Mouse (Mus musculus) midbrain, embryonic 13.5 days (tissue): ENCODE data around the gene Echs1. TPM values are rescaled to one million over a fixed set of nuclear protein-coding genes. Genes with fewer than 3 reads are reported as not detected.

Experiments
- ATAC-seq: fragments of 200-750 bp; cut with Nextera tagmentation; 2 replicates; pipeline ENCODE4 v1.8.0; 2017; ENCODE audit warnings: mild to moderate bottlenecking, moderate TSS enrichment, moderate library complexity
- H3K27ac ChIP-seq: fragments of 300-500 bp; sonication (generic); 2 replicates; pipeline ENCODE4 v1.5.1; 2015; ENCODE audit warnings: inconsistent platforms, mild to moderate bottlenecking, moderate library complexity
- H3K27me3 ChIP-seq: fragments of 300-500 bp; sonication (generic); 2 replicates; pipeline ENCODE4 v1.6.1; 2015; ENCODE audit warnings: mild to moderate bottlenecking, inconsistent platforms
- H3K36me3 ChIP-seq: fragments of 300-500 bp; sonication (generic); 2 replicates; pipeline ENCODE4 v1.6.1; 2015; ENCODE audit warnings: mild to moderate bottlenecking, inconsistent platforms
- H3K4me1 ChIP-seq: fragments of 300-500 bp; sonication (generic); replicated peaks from 2 replicates; pipeline ENCODE4 v1.6.1; 2015; ENCODE audit warnings: inconsistent platforms
- H3K4me2 ChIP-seq: fragments of 300-500 bp; sonication (generic); replicated peaks from 2 replicates; pipeline ENCODE4 v1.6.1; 2015; ENCODE audit warnings: moderate library complexity, mild to moderate bottlenecking, inconsistent platforms
- H3K4me3 ChIP-seq: fragments of 300-500 bp; sonication (generic); replicated peaks from 2 replicates; pipeline ENCODE4 v1.5.1; 2015; ENCODE audit warnings: mild to moderate bottlenecking, inconsistent platforms
- H3K9ac ChIP-seq: fragments of 300-500 bp; sonication (generic); replicated peaks from 2 replicates; pipeline ENCODE4 v1.6.1; 2015; ENCODE audit warnings: mild to moderate bottlenecking, inconsistent platforms
- H3K9me3 ChIP-seq: fragments of 300-500 bp; sonication (generic); 2 replicates; pipeline ENCODE4 v1.6.1; 2016; ENCODE audit warnings: mild to moderate bottlenecking, inconsistent platforms
- WGBS: fragments of 180-500 bp; shearing (Covaris S2); methylation state at CpG from one replicate; pipeline ENCODE4 v1.1.7; 2015; 5-methylcytosine and 5-hydroxymethylcytosine counted together
- polyA plus RNA-seq: library from polyadenylated mRNA; unstranded; fragments of >200 nt; fragmentation: Nextera tagmentation; extraction: Ambion mirVana; gene quantifications from 2 replicates; pipeline ENCODE4 v1.2.1, GENCODE M21; 2015

The Echs1 gene
- polyA plus RNA-seq, 1 experiment from 2014 or later, result 133 TPM

DNA sequence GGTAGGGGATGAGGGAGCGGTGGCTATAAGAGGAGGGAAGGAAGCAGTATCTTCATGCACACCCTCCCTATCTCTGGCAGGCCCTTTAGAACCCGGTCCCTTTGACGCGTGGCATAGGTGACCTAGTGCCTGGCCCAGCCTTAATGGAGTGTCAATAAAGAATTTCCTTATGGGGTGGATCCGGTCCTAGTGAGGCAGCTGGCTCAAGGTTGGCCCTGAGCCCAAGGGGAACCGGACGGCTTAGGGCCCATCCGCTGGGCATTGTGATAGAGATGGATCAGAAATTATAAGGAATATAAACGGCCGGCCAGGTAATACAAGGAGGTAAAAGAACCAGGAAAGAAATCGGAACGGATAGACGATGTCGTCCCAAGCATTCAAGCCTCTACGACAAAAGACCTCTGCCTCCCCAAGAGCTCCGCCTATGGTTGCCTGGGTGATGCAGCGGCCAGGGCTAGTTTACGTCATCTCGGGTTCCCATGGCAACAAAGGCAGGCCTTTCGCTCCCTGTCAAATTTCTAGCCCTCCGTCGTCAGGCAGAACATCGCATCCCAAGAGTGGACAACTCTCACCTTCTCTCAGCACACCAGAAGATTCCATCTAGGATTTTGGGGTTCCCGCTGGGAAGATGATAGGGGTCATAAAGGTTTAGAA is 35.6 kb downstream of the Echs1 start:
- H3K4me3 ChIP-seq, result peak overlapping the region; percentile 50
- peak overlapping the region; percentile 76 for H3K4me2 ChIP-seq
- H3K4me1 ChIP-seq, result peaks cover 38% of the 10 kb centered on the region
- no peaks in the 10 kb centered on the region for H3K36me3 ChIP-seq
- H3K9me3 ChIP-seq, result no peaks in the 10 kb centered on the region
- H3K9ac ChIP-seq, result peak overlapping the region; percentile 76
- peak; percentile 77 for ATAC-seq
- WGBS, result 2% methylated on average over 24 of the region's 24 CpGs
- peak overlapping the region; percentile 94 for H3K27ac ChIP-seq
- peaks cover 47% of the 10 kb centered on the region for H3K27me3 ChIP-seq

DNA sequence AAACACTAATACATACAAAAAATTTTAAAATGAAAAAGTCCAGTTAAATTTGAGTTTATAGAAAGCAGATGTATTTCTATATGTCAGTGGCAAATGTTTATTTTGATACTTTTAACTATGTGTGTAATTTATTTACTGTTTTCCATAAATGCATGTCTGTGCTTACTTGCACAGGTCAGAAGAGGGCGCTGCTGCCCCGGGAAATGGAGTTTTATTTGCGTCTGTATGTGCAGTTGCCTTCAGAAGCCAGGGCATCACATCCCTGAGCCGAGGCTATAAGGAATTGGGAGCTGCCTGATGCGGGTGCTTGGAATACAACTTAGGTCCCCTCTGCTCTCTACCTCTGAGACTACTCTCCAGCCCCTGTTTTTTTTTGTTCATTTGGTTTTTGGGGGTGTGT is 37.6 kb downstream of the Echs1 start:
- ATAC-seq, result no peak

DNA sequence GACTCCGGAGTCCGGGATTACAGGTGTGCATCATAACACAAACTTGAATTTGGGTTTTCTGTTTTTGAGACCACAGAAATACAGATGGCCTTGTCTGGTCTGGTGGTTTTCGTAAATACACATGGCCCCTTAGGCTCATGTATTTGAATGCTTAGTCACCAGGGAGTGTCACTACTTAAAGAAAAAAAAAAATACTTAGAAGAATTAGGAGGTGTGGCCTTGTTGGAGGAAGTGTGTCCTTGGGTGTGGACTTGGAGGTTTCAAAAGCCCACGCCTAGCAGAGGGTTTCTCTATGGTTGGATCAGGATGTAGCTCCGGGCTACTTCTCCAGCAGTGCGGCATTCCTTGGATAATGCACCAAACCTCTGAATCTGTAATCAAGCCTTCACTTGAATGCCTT is 38.6 kb downstream of the Echs1 start:
- no peak for ATAC-seq
- Histone ChIP-seq H3K4me3 (no peak overlapping the region), H3K27me3 (peaks cover 57% of the 10 kb centered on the region), H3K4me2 (no peak overlapping the region), H3K36me3 (peaks cover 11% of the 10 kb centered on the region; the same call in 1 of the 2 replicates), H3K9me3 (no peaks in the 10 kb centered on the region), H3K9ac (0 out of 2 replicates have a peak overlapping the region, but pooled peaks have one; percentile 10), H3K27ac (no peak overlapping the region), H3K4me1 (peaks cover 34% of the 10 kb centered on the region)
- 77% methylated on average over 6 of the region's 6 CpGs for WGBS

More for the DNA sequence above, 37.6 kb downstream of the Echs1 start:
- Histone ChIP-seq H3K4me2 (0 out of 2 replicates have a peak overlapping the region, but pooled peaks have one; percentile 76), H3K27ac (no peak overlapping the region), H3K9me3 (no peaks in the 10 kb centered on the region), H3K4me1 (peaks cover 38% of the 10 kb centered on the region), H3K4me3 (no peak overlapping the region), H3K9ac (no peak overlapping the region), H3K36me3 (0 out of 2 replicates have a peak, but pooled peaks cover 2% of the 10 kb centered on the region), H3K27me3 (peaks cover 52% of the 10 kb centered on the region)
- WGBS, result 6% methylated on average over 5 of the region's 5 CpGs

DNA sequence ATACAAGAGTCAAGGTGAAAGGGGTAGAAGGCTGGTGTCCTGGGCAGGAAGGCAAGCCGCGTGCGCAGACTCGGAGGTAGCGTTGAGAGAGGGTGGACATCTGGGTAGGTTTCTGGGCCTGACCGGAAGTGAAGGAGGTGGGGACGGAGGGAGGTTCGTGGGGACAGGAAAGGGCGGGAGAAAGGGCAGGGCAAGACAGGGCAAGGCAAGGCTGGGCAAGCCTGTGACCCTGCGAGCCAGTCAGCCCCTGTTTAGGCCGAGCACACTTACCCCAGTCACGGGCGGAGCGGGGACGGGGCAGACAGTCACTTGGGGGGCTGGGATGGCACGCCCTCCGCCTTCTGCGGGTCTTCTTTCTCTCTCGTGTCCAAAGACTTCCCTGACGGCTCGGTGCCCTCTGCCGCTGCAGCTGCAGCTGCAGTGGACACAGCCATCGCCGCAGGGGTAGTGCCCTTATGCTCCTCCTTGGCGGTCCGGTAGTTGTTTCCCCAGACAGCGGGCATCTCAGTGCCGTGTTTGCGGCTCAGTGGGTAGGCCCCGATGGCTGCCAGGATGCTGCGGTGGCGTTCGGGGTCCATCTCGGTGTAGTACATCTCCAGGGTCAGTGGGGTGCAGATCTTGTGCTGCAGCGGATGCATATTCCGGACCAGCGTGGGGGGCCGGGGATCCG is 46.1 kb downstream of the Echs1 start:
- Histone ChIP-seq H3K27ac (no peak overlapping the region), H3K4me2 (peak overlapping the region; percentile 35), H3K9ac (no peak overlapping the region), H3K27me3 (peaks cover 95% of the 10 kb centered on the region), H3K36me3 (peaks cover 39% of the 10 kb centered on the region), H3K4me3 (no peak overlapping the region; the same call in 1 of the 2 replicates), H3K4me1 (0 out of 2 replicates have a peak, but pooled peaks cover under 1% of the 10 kb centered on the region), H3K9me3 (no peaks in the 10 kb centered on the region)
- peak; percentile 55; the same call in 1 of the 2 replicates for ATAC-seq
- 27% methylated on average over 39 of the region's 39 CpGs for WGBS

DNA sequence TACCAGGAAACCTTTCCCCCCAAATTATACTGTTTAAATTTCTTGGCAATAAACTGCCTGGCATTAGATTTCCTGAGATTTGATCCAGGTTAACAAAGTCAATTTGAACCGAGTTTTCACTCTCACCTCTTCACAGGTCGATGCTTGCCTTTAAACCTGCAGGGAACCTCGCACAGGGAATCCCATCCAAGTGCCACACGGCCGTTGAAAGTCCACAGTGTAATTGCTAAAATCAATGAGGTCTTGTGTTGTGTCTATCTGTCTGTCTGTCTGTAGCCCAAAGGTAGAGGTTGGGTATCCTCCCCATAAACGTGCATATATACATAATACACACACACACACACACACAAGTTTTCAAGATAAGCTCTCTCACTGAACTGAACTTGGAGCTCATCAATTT is 48.9 kb downstream of the Echs1 start:
- Histone ChIP-seq H3K27me3 (peaks cover 98% of the 10 kb centered on the region), H3K4me1 (peaks cover 10% of the 10 kb centered on the region), H3K4me2 (no peak overlapping the region), H3K27ac (no peak overlapping the region), H3K9me3 (no peaks in the 10 kb centered on the region), H3K4me3 (no peak overlapping the region), H3K9ac (no peak overlapping the region), H3K36me3 (peaks cover 25% of the 10 kb centered on the region)
- no peak for ATAC-seq
- 64% methylated on average over 6 of the region's 6 CpGs for WGBS

DNA sequence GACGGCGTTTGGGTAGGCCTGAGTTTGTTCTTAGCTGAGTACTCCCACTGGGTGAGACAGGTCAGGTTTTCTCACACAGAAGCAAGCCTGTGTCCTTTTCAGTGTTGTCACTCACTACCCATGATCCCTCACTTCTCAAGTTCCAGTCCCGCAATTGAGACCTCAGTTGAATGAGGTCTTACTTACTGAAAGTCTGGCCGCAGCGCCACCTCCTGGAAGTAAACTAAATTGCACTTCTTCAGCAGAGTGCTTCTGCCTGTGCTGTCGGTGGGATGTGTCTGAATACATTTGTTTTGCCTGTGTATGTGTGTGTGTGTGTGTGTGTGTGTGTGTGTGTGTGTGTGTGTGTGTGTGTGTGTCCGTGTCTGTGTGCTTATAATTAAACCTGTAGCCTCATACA is 53.2 kb downstream of the Echs1 start:
- Histone ChIP-seq H3K27ac (no peak overlapping the region), H3K9ac (no peak overlapping the region), H3K4me2 (no peak overlapping the region), H3K4me3 (no peak overlapping the region), H3K36me3 (no peaks in the 10 kb centered on the region), H3K27me3 (peaks cover 85% of the 10 kb centered on the region), H3K4me1 (peaks cover 52% of the 10 kb centered on the region), H3K9me3 (no peaks in the 10 kb centered on the region)
- WGBS, result 16% methylated on average over 7 of the region's 7 CpGs
- no peak for ATAC-seq

DNA sequence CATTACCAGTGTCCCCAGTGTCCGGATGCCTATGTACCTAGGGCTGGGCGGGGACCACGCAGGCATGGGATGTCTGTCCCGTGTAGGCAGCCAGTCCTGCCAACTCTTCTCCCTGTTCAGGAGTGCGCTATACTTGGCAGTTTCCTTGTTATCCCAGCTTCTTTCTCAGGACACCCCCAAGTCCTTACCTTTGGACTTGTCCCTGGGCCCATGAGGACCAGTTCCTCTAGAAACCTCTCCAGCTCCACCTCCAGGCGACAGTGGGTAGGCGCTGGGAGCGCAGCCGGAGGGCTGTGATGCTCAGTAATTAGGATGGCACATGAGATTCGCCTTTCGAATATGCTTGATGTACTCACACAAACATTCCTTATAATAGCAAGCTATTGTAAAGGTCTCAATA is 54.0 kb downstream of the Echs1 start:
- Histone ChIP-seq H3K27me3 (peaks cover 80% of the 10 kb centered on the region), H3K4me1 (peaks cover 58% of the 10 kb centered on the region), H3K27ac (no peak overlapping the region), H3K36me3 (no peaks in the 10 kb centered on the region), H3K4me2 (peak overlapping the region; percentile 59; the same call in 1 of the 2 replicates), H3K9ac (no peak overlapping the region), H3K9me3 (no peaks in the 10 kb centered on the region), H3K4me3 (no peak overlapping the region)
- WGBS, result 14% methylated on average over 11 of the region's 11 CpGs
- ATAC-seq, result no peak

DNA sequence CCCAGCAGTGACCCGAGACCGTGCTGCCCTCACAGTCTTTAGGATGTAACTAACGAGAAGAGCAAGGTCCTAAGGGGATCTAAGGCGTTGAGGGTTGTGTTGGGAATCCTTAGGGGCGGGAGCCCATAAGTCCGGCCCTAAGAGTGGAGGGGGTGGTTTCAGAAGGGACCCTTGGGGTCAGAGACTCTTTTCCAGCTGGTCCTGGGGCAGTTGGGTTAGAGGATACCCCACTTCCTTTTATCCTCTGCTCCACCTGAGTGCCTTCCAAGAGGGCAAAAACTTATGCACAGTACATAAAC is 54.5 kb downstream of the Echs1 start:
- H3K27me3 ChIP-seq, result peaks cover 80% of the 10 kb centered on the region
- no peaks in the 10 kb centered on the region for H3K9me3 ChIP-seq
- peaks cover 63% of the 10 kb centered on the region for H3K4me1 ChIP-seq
- no peak overlapping the region for H3K27ac ChIP-seq
- H3K4me2 ChIP-seq, result peak overlapping the region; percentile 59
- peak overlapping the region; percentile 31 for H3K4me3 ChIP-seq
- no peaks in the 10 kb centered on the region for H3K36me3 ChIP-seq
- no peak; the same call in none of the 2 replicates for ATAC-seq
- WGBS, result under 1% methylated on average over 6 of the region's 6 CpGs
- H3K9ac ChIP-seq, result peak overlapping the region; percentile 49; the same call in 1 of the 2 replicates

DNA sequence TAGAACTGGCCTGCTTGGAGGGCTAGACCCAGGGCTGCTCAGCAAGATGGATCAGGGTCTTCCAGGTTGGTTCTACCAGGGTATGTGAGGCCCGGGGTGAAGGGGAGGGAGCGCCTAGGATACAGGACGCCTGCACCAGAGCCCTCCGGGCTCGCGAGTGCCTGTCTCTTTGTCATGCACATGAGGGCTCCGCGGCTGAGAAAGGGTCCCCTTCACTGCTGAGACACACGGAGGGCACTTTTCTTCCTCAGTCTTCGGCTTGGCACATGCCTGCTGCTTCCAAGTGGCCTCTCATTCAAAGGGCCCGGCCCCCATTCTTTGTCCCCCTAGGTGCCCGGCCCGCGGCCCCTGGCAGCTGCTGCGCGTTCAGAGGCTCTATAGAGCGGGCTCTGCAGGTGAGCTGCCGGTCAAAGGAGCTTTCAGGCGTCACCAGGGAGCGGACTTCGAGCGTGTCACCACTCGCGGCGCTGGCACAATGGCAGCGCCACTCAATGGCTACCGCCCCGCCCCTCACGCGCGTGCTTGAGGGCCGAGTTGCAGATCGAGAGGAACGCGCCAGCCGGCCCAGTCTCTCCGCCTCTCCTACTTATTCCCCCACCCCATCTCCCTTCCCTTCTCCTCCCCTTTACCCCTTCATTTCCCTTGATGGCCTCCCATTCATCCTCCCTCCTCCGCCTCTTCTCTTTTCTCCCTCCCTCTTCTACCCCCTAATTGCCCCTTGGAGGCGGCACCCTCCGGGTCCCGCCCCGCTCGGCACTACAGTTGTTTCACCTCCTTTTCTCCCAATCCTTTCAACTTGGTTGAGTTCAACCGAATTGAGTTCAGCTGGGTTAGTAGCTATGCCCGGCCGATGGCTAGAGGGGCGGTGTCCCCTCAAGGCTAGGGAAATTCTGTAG is 55.1 kb downstream of the Echs1 start:
- Histone ChIP-seq H3K4me1 (peaks cover 67% of the 10 kb centered on the region), H3K27ac (peak overlapping the region; percentile 20; the same call in 1 of the 2 replicates), H3K9me3 (no peaks in the 10 kb centered on the region), H3K4me3 (peak overlapping the region; percentile 31), H3K4me2 (peak overlapping the region; percentile 59), H3K9ac (peak overlapping the region; percentile 49), H3K36me3 (no peaks in the 10 kb centered on the region), H3K27me3 (peaks cover 80% of the 10 kb centered on the region)
- ATAC-seq, result peak; percentile 59
- under 1% methylated on average over 47 of the region's 47 CpGs for WGBS

DNA sequence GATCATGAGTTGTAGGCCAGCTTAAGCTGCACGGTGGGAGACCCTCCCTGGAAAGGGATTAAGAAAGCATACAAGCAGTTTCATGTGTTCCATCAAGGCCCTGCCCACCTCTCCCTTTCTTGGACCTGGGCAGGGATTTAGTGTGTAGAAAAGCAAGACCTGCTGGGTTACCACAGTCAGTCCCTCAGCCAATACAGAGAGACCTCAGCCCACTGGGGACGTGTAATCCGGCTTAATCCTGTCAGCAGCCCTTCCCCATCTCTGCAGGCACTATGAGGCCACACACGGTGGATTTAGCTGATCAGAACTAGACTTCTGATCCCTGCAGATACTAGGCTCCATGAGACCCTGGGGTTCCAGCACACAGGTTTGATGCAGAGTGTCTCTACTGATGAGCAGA is 56.7 kb downstream of the Echs1 start:
- Histone ChIP-seq H3K4me1 (peaks cover 61% of the 10 kb centered on the region), H3K9me3 (no peaks in the 10 kb centered on the region), H3K27ac (no peak overlapping the region), H3K9ac (no peak overlapping the region), H3K36me3 (no peaks in the 10 kb centered on the region), H3K27me3 (peaks cover 80% of the 10 kb centered on the region), H3K4me2 (0 out of 2 replicates have a peak overlapping the region, but pooled peaks have one; percentile 4), H3K4me3 (no peak overlapping the region)
- WGBS, result 4% methylated on average over 4 of the region's 4 CpGs
- peak; percentile 21; the same call in 1 of the 2 replicates for ATAC-seq

DNA sequence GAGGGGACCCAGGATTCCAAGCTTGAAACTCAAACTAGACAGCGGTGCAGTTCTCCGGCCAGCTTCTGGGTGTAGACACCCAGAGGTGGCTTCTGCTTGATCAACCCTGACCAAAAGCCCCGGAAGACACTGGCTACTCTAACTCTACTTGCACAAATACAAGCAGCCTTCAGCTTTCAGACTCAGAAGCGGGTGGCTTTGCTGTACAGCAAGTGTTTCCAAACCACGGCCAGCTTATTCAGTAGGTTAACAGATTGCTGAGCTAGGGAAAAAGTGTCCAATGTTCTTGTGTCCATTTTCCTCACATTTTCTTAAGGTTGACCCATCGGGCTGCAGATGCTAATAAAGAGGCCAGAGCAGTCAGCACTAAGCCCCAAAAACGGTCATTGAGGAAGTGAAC is 57.7 kb downstream of the Echs1 start:
- WGBS, result 8% methylated on average over 7 of the region's 7 CpGs
- Histone ChIP-seq H3K9me3 (no peaks in the 10 kb centered on the region), H3K9ac (peak overlapping the region; percentile 73), H3K36me3 (no peaks in the 10 kb centered on the region), H3K4me1 (peaks cover 60% of the 10 kb centered on the region), H3K4me3 (peak overlapping the region; percentile 47), H3K4me2 (peak overlapping the region; percentile 69), H3K27me3 (peaks cover 80% of the 10 kb centered on the region), H3K27ac (peak overlapping the region; percentile 93)
- no peak for ATAC-seq
